Mouse (Mus musculus) stomach, embryonic 14.5 days (tissue): ENCODE data around the gene Plbd2. TPM values are rescaled to one million over a fixed set of nuclear protein-coding genes. Genes with fewer than 3 reads are reported as not detected.

ENCODE experiments used
- ATAC-seq: fragments of 200-750 bp; cut with Nextera tagmentation; 2 replicates; pipeline ENCODE4 v1.8.0; 2017; ENCODE audit warnings: low read depth, moderate TSS enrichment; ENCODE audit not compliant: insufficient number of reproducible peaks, insufficient read depth, low FRiP score
- H3K27ac ChIP-seq: fragments of 300-500 bp; sonication (generic); 2 replicates; pipeline ENCODE4 v1.5.1; 2014; ENCODE audit warnings: mild to moderate bottlenecking, low read length, moderate library complexity, mixed read lengths
- H3K27me3 ChIP-seq: fragments of 300-500 bp; sonication (generic); 2 replicates; pipeline ENCODE4 v1.6.1; 2014; ENCODE audit warnings: low read length, control low read depth, mixed read lengths; ENCODE audit not compliant: control insufficient read depth, insufficient read depth
- H3K36me3 ChIP-seq: fragments of 300-500 bp; sonication (generic); 2 replicates; pipeline ENCODE4 v1.6.1; 2014; ENCODE audit warnings: mild to moderate bottlenecking, control low read depth, low read length, moderate library complexity, mixed read lengths; ENCODE audit not compliant: control insufficient read depth, insufficient read depth
- H3K4me1 ChIP-seq: fragments of 300-500 bp; sonication (generic); 2 replicates; pipeline ENCODE4 v1.6.1; 2014; ENCODE audit warnings: low read length, control low read depth, mixed read lengths; ENCODE audit not compliant: control insufficient read depth, insufficient read depth
- H3K4me2 ChIP-seq: fragments of 300-500 bp; sonication (generic); replicated peaks from 2 replicates; pipeline ENCODE4 v1.6.1; 2014; ENCODE audit warnings: low read depth, low read length, control low read depth
- H3K4me3 ChIP-seq: fragments of 300-500 bp; sonication (generic); 2 replicates; pipeline ENCODE4 v1.5.1; 2014; ENCODE audit warnings: low read depth, low read length, control low read depth
- H3K9ac ChIP-seq: fragments of 300-500 bp; sonication (generic); replicated peaks from 2 replicates; pipeline ENCODE4 v1.6.1; 2014; ENCODE audit warnings: low read depth, mild to moderate bottlenecking, control low read depth, low read length, moderate library complexity, mixed read lengths
- H3K9me3 ChIP-seq: fragments of 300-500 bp; sonication (generic); 2 replicates; pipeline ENCODE4 v1.6.1; 2016; ENCODE audit warnings: low read depth, low read length, control low read depth; ENCODE audit not compliant: control insufficient read depth
- WGBS: fragments of 180-500 bp; shearing (Covaris S2); extraction: QIAGEN DNeasy Blood & Tissue Kit; methylation state at CpG from one replicate; pipeline ENCODE4 v1.1.7; 2014; 5-methylcytosine and 5-hydroxymethylcytosine counted together
- polyA plus RNA-seq: library from polyadenylated mRNA; unstranded; fragments of >200 nt; fragmentation: Nextera tagmentation; extraction: Ambion mirVana; gene quantifications from 2 replicates; pipeline ENCODE4 v1.2.1, GENCODE M21; 2014

Plbd2 gene
- polyA plus RNA-seq, 1 experiment from 2014 or later, result 39.6 TPM

DNA sequence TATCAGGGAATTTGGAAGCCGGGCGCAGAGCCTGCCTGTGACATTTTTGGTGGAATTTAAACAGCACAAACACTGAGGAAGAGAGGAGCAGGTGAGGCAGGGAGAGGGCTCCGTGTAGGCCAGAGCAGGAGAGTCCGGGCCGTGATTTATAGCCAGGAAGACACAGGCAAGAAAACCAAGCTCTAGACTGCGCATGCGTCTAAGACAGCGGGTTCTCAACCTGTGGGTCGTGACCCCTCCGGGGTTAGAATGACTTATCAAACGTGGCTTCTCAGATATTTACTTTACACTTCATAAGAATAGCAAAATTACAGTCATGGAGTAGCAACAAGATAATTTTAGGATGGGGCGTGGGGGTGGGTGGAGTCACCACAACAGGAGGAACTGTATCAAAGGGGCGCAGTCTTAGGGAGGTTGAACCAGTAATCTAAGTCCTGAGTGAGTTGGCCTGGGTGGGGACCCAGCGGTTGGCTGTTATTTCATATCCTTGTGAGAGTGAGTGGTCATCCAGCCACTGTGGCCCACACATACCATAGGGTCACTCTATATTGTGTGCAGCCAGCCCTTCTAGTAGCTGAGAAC lies 48.6 kb downstream of the Plbd2 start:
- Histone ChIP-seq H3K36me3 (no peaks in the 10 kb centered on the region), H3K27me3 (no peaks in the 10 kb centered on the region), H3K4me2 (no peak overlapping the region), H3K27ac (no peak overlapping the region), H3K4me3 (no peak overlapping the region), H3K4me1 (no peaks in the 10 kb centered on the region), H3K9ac (no peak overlapping the region), H3K9me3 (no peaks in the 10 kb centered on the region)
- WGBS, result 30% methylated on average over 14 of the region's 14 CpGs
- ATAC-seq, result no peak

DNA sequence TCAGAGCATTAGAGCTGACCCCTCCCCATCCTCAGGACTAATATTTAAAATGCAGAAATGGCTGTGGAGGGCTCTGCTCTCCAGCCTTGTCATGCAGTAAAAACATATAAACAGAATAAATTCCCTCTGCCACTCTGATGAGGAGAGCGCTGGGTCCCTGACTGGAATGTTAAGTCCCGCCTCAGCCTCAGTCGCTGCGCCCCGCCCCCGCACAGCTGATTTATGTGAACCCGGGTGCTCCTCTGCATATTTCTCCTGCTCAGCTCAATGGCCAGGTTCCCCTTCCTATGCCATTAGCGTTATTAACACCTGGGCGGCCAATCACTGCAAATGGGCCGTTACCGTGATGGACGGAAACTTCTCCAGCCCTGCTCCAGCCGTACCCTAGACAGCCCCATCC lies 56.1 kb downstream of the Plbd2 start:
- no peak overlapping the region for H3K27ac ChIP-seq
- no peak for ATAC-seq
- WGBS, result 20% methylated on average over 13 of the region's 13 CpGs
- no peak overlapping the region for H3K4me3 ChIP-seq
- H3K27me3 ChIP-seq, result 0 out of 2 replicates have a peak, but pooled peaks cover 3% of the 10 kb centered on the region
- H3K4me1 ChIP-seq, result no peaks in the 10 kb centered on the region
- H3K9me3 ChIP-seq, result no peaks in the 10 kb centered on the region
- H3K9ac ChIP-seq, result no peak overlapping the region
- no peak overlapping the region for H3K4me2 ChIP-seq
- no peaks in the 10 kb centered on the region for H3K36me3 ChIP-seq

- 5% methylated on average over 14 of the region's 14 CpGs for WGBS
- H3K4me3 ChIP-seq, result peak overlapping the region; percentile 14; the same call in 1 of the 2 replicates
- no peak overlapping the region for H3K27ac ChIP-seq
- H3K4me1 ChIP-seq, result peaks cover 8% of the 10 kb centered on the region; the same call in 1 of the 2 replicates
- H3K36me3 ChIP-seq, result no peaks in the 10 kb centered on the region
- H3K27me3 ChIP-seq, result peaks cover 47% of the 10 kb centered on the region
- peak overlapping the region; percentile 30 for H3K4me2 ChIP-seq
- ATAC-seq, result peak; percentile 35; the same call in 1 of the 2 replicates
- H3K9me3 ChIP-seq, result no peaks in the 10 kb centered on the region
- no peak overlapping the region for H3K9ac ChIP-seq
Measured at GRCm38 (mm10) chr5:120440733-120441132, 62.7 kb downstream of the Plbd2 start.

DNA sequence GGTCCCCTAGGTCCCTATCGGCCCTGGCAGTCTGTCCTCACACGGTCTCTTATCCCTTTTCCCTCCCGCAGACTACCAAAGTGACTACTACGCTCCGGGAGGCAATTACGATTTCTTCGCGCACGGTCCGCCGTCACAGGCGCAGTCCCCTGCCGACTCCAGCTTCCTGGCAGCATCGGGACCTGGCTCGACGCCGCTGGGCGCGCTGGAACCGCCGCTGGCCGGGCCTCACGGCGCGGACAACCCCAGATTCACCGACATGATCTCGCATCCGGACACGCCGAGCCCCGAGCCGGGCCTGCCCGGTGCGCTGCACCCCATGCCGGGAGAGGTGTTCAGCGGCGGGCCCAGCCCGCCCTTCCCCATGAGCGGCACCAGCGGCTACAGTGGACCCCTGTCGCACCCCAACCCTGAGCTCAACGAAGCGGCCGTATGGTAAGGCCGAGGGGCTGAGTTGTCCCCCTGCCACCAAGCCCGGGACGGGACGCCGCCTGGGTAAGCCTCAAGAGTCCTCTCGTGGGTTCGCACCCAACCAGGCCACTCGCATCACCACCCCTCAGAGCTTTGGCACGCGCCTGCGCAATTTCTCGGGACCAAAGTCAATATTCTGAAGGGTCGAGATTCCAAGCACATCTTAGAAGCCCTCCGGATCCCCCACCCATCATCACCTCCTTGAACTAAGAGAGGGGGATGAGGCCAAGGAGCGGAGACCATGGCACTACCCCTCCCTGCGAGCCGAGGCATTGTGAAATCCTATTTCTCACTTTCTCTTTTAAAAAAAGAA lies 63.3 kb downstream of the Plbd2 start:
- Histone ChIP-seq H3K27ac (no peak overlapping the region), H3K36me3 (no peaks in the 10 kb centered on the region), H3K4me1 (peaks cover 8% of the 10 kb centered on the region; the same call in 1 of the 2 replicates), H3K4me3 (peak overlapping the region; percentile 14; the same call in 1 of the 2 replicates), H3K4me2 (peak overlapping the region; percentile 30), H3K27me3 (peaks cover 54% of the 10 kb centered on the region), H3K9me3 (no peaks in the 10 kb centered on the region), H3K9ac (no peak overlapping the region)
- no peak for ATAC-seq
- under 1% methylated on average over 55 of the region's 61 CpGs for WGBS

DNA sequence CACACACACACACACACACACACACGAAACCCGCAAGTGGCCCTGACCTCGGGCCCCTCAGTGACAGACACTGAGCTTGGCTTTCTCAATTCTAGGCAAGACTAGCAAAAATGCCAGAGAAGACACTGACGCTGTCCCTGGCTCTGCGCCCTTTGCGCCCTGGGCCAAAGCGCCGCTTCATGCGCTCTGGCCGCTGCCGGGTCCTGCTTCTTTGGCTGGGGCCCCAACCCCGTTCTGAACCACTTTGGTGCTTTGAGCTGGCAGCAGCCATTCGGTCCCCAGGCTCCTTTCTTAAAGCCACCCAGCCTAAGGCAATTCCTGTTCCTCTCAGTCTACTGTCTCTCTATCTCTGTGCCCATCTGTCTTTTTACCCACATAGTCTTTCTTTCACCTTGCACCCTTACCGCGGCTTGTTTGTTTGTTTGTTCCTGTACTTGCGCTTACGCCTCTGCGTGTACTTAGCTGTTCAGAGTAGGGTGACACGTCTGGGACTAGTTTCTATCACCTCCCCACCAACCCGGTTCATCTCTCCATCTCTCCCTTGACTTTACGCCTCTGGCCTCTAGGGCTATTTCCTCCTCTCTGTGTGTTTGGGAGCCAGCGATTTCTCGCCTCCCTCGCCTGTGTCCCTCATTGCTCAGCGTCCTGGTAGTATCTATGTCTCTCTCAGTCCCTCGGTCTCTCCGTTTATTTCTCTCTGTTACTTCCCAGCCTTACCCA lies 64.3 kb downstream of the Plbd2 start:
- Histone ChIP-seq H3K4me2 (no peak overlapping the region), H3K4me3 (no peak overlapping the region), H3K27me3 (peaks cover 63% of the 10 kb centered on the region), H3K9me3 (no peaks in the 10 kb centered on the region), H3K27ac (no peak overlapping the region), H3K36me3 (no peaks in the 10 kb centered on the region), H3K4me1 (peaks cover 8% of the 10 kb centered on the region; the same call in 1 of the 2 replicates), H3K9ac (no peak overlapping the region)
- under 1% methylated on average over 27 of the region's 27 CpGs for WGBS
- no peak for ATAC-seq

DNA sequence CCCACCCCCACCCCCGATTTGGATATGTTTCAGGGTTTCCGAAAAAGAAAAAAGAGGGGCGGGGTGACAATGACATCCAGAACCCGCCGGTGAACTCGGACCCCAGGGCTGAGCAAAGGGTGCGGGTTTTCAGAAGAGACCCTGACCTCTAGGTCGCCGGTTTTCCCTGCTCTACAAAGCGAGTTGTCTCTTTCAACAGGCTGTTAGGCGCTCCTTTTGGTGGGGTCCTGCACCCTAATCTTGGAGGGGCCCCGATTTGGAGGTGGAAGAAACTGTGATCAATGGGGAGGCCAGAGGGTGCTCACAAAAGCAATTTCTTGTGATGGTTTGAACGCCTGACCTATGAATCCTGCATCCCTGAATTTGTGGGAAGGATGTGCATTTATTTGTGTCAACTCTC lies 65.0 kb downstream of the Plbd2 start:
- Histone ChIP-seq H3K4me2 (no peak overlapping the region), H3K9ac (no peak overlapping the region), H3K4me3 (no peak overlapping the region), H3K4me1 (peaks cover 8% of the 10 kb centered on the region; the same call in 1 of the 2 replicates), H3K9me3 (no peaks in the 10 kb centered on the region), H3K27me3 (peaks cover 69% of the 10 kb centered on the region), H3K27ac (no peak overlapping the region), H3K36me3 (no peaks in the 10 kb centered on the region)
- ATAC-seq, result no peak
- WGBS, result 3% methylated on average over 13 of the region's 13 CpGs

DNA sequence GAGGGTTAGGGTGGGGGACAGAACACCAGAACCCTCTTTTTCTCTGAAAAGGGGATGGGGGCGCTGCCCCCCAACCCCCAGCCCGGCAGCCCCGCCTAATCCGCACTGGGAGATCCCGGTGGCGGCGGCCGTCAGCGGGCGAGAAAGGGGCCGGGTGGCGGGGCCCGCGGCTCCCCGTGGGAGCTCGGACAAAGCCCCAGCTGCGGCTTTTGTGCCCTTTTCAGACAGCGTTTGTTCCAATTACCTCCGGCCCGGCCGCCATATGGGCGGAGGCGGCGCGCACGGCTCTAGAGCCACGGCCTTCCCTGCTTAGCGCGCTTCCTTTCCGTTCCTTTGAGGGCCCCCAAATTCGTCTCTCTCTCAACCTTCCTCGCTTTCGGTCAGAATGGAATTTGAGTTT lies 65.4 kb downstream of the Plbd2 start:
- WGBS, result under 1% methylated on average over 32 of the region's 33 CpGs

DNA sequence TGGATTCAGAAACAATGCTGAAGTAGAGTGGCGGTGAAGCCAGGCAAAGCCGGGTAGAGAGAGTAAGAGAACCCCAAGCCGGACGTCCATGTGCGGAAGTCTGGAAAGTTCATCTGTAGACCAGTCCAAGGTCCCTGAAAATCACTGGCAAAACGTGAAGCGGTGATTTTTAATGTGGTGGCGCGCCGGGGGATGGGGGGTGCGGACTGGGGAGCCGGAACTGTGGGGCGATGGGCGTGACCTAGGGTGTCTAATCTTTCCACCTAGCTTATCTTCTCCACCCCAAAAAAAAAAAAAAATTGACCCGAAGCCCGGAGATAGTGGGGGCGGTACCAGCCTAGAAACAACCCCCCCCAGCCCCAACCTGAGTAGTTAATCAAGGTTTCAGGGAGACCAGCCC lies 65.9 kb downstream of the Plbd2 start:
- H3K27me3 ChIP-seq, result peaks cover 72% of the 10 kb centered on the region
- WGBS, result 2% methylated on average over 17 of the region's 17 CpGs
- peak overlapping the region; percentile 13; the same call in 1 of the 2 replicates for H3K4me3 ChIP-seq
- H3K4me1 ChIP-seq, result peaks cover 8% of the 10 kb centered on the region; the same call in 1 of the 2 replicates
- no peak overlapping the region for H3K27ac ChIP-seq
- H3K9ac ChIP-seq, result no peak overlapping the region
- H3K9me3 ChIP-seq, result no peaks in the 10 kb centered on the region
- H3K4me2 ChIP-seq, result 0 out of 2 replicates have a peak overlapping the region, but pooled peaks have one; percentile 23
- ATAC-seq, result no peak
- no peaks in the 10 kb centered on the region for H3K36me3 ChIP-seq

More for the DNA sequence above, 65.4 kb downstream of the Plbd2 start:
- Histone ChIP-seq H3K4me1 (peaks cover 8% of the 10 kb centered on the region; the same call in 1 of the 2 replicates), H3K4me3 (peak overlapping the region; percentile 13; the same call in 1 of the 2 replicates), H3K9ac (no peak overlapping the region), H3K9me3 (no peaks in the 10 kb centered on the region), H3K27me3 (peaks cover 72% of the 10 kb centered on the region), H3K36me3 (no peaks in the 10 kb centered on the region), H3K27ac (no peak overlapping the region), H3K4me2 (0 out of 2 replicates have a peak overlapping the region, but pooled peaks have one; percentile 23)
- ATAC-seq, result no peak
